9 mouse cellular contexts compared by ENCODE assay signal in genomic region chr3:154331506-154332212, GRCm38 (mm10). TPM values are rescaled to one million over a fixed set of nuclear protein-coding genes. Genes with fewer than 3 reads are reported as not detected.
DNase-seq lines count a peak whose midpoint lies in the region; ATAC-seq and TF ChIP-seq lines count a peak whose summit lies in the region.
"Had no signal": no experiment of that assay in that cellular context is flagged by ENCODE, and none has a peak within 500 bp of the region (broad histone marks: within the 10 kb centered on the region; RNA-seq: fewer than 3 reads in every experiment).

No protein-coding gene starts in this region.

- peaks cover 81% of the 10 kb centered on the region for H3K27me3 ChIP-seq in lung, embryonic 16.5 days (ENCODE audit: control insufficient read depth, insufficient read depth, low read depth, low read length)
- H3K27me3 ChIP-seq in limb, embryonic 14.5 days (ENCODE audit: control insufficient read depth, insufficient read depth, low read length): peaks cover 84% of the 10 kb centered on the region
- peaks cover 32% of the 10 kb centered on the region; the same call in 1 of the 2 replicates for H3K27me3 ChIP-seq in stomach, postnatal 0 days (ENCODE audit: control insufficient read depth, insufficient read depth, low read length)

- no peak for TF ChIP-seq EP300 in stomach, postnatal 0 days (optimal IDR thresholded peaks at IDR 0.05)

- TF ChIP-seq POLR2A in limb, embryonic 14.5 days (IDR thresholded peaks at IDR 0.05; ENCODE audit: borderline replicate concordance, extremely low read depth, insufficient read depth, insufficient read length): no peak

- ATAC-seq in lung, embryonic 16.5 days (ENCODE audit: low read depth): no peak
- ATAC-seq in granulocyte monocyte progenitor cell, adult 5-6 weeks (replicated peaks; ENCODE audit: poor library complexity, severe bottlenecking): peak; percentile 78
- ATAC-seq in limb, embryonic 14.5 days (ENCODE audit: low FRiP score, low read depth): no peak
- ATAC-seq in stomach, postnatal 0 days (ENCODE audit: low FRiP score, low TSS enrichment): no peak
- ATAC-seq in erythroblast, adult 5-6 weeks (replicated peaks; ENCODE audit: low FRiP score, poor library complexity, severe bottlenecking): no peak
- ATAC-seq: Patski had no signal

- 3% methylated on average over 21 of the region's 21 CpGs for WGBS in lung, embryonic 16.5 days
- under 1% methylated on average over 21 of the region's 21 CpGs for WGBS in limb, embryonic 14.5 days
- WGBS in stomach, postnatal 0 days: 4% methylated on average over 21 of the region's 21 CpGs

- H3K27ac ChIP-seq in lung, embryonic 16.5 days (ENCODE audit: low read length): no peak overlapping the region
- H3K27ac ChIP-seq in limb, embryonic 14.5 days (replicated peaks; ENCODE audit: low read depth, low read length): no peak overlapping the region
- no peak overlapping the region for H3K27ac ChIP-seq in stomach, postnatal 0 days (replicated peaks)

- no peak for TF ChIP-seq CTCF in stomach, postnatal 0 days (IDR thresholded peaks at IDR 0.05; ENCODE audit: low read depth)

- peak overlapping the region; percentile 34 for H3K4me3 ChIP-seq in lung, embryonic 16.5 days (ENCODE audit: low read length)
- peak overlapping the region; percentile 27 for H3K4me3 ChIP-seq in limb, embryonic 14.5 days (replicated peaks; ENCODE audit: low read length)
- H3K4me3 ChIP-seq in stomach, postnatal 0 days (ENCODE audit: low read depth, low read length): peak overlapping the region; percentile 29

- no peaks in the 10 kb centered on the region for H3K9me3 ChIP-seq in lung, embryonic 16.5 days (ENCODE audit: control insufficient read depth, low read length)
- H3K9me3 ChIP-seq in limb, embryonic 14.5 days (ENCODE audit: control insufficient read depth, low read length): no peaks in the 10 kb centered on the region
- H3K9me3 ChIP-seq in stomach, postnatal 0 days (ENCODE audit: control insufficient read depth, low read length): no peaks in the 10 kb centered on the region

- peaks cover 20% of the 10 kb centered on the region for H3K4me1 ChIP-seq in lung, embryonic 16.5 days (replicated peaks; ENCODE audit: control insufficient read depth, insufficient read depth, low read length)
- peaks cover 19% of the 10 kb centered on the region for H3K4me1 ChIP-seq in limb, embryonic 14.5 days (ENCODE audit: control insufficient read depth, insufficient read depth, low read length)
- H3K4me1 ChIP-seq in stomach, postnatal 0 days (replicated peaks; ENCODE audit: control insufficient read depth, insufficient read depth): no peaks in the 10 kb centered on the region; the same call in 1 of the 2 replicates

- no peak overlapping the region for H3K9ac ChIP-seq in lung, embryonic 16.5 days (ENCODE audit: low read length)
- H3K9ac ChIP-seq in limb, embryonic 14.5 days (ENCODE audit: low read depth, low read length, severe bottlenecking): no peak overlapping the region
- H3K9ac ChIP-seq in stomach, postnatal 0 days (ENCODE audit: low read length): no peak overlapping the region

- H3K36me3 ChIP-seq in lung, embryonic 16.5 days (ENCODE audit: control insufficient read depth, insufficient read depth, low read length): no peaks in the 10 kb centered on the region
- no peaks in the 10 kb centered on the region for H3K36me3 ChIP-seq in limb, embryonic 14.5 days (ENCODE audit: control insufficient read depth, insufficient read depth, low read length)
- no peaks in the 10 kb centered on the region for H3K36me3 ChIP-seq in stomach, postnatal 0 days (ENCODE audit: control insufficient read depth, insufficient read depth, low read length)

- no peak for DNase-seq in lung, postnatal 10 days
- peak; percentile 26 for DNase-seq in limb, embryonic 14.5 days (ENCODE audit: low spot score)
- DNase-seq in stomach, postnatal 0 days (ENCODE audit: low spot score): no peak
- no peak for DNase-seq in spleen, postnatal 10 days (ENCODE audit: low spot score in 2 of 2)
- DNase-seq in urinary bladder, adult 2 months (ENCODE audit: low spot score): no peak

- peak overlapping the region; percentile 47 for H3K4me2 ChIP-seq in lung, embryonic 16.5 days (ENCODE audit: low read depth, low read length)
- peak overlapping the region; percentile 35 for H3K4me2 ChIP-seq in limb, embryonic 14.5 days (replicated peaks; ENCODE audit: low read depth, low read length, severe bottlenecking)
- H3K4me2 ChIP-seq in stomach, postnatal 0 days (replicated peaks; ENCODE audit: low read depth): peak overlapping the region; percentile 45

RNA-seq across cellular contexts. Expression of gene Lhx8, which starts 1.2 kb away (rescaled TPM):
- polyA plus RNA-seq in lung, embryonic 16.5 days (2015; fragmentation: Nextera tagmentation; extraction: Ambion mirVana): 0.09 and 0.11 TPM in 2 replicates
- total RNA-seq in granulocyte monocyte progenitor cell, adult 5-6 weeks (2014; fragmentation: Nextera tagmentation): not detected in 2 replicates
- total RNA-seq in granulocyte monocyte progenitor cell, adult 5-6 weeks (2017): not detected in 2 replicates
- polyA plus RNA-seq in limb, embryonic 14.5 days (2012; rRNA removed): 2.9 and 3.0 TPM in 2 replicates
- 2.2 and 2.5 TPM in 2 replicates for polyA plus RNA-seq in limb, embryonic 14.5 days (2014; fragmentation: Nextera tagmentation; extraction: Ambion mirVana)
- not detected in 2 replicates for polyA plus RNA-seq in stomach, postnatal 0 days (2015; fragmentation: Nextera tagmentation; extraction: Ambion mirVana)
- total RNA-seq in erythroblast, adult 5-6 weeks (2015; ENCODE audit: low replicate concordance): not detected in 2 replicates
- not detected in 2 replicates for total RNA-seq in erythroblast, adult 5-6 weeks (2017; ENCODE audit: low replicate concordance)
- polyA plus RNA-seq in urinary bladder, adult 2 months (2012; rRNA removed): not detected in 2 replicates
- polyA plus RNA-seq: Patski had no signal
